Mouse (Mus musculus) stomach, postnatal 0 days (tissue): ENCODE data around the gene Abhd17b.
"Not testable (repeated sequence)": the region's sequence is repeated elsewhere in the genome, so short reads cannot be mapped to it uniquely, and the experiment has no call there.

ENCODE experiments used
- CTCF ChIP-seq: IDR thresholded peaks from 2 replicates; pipeline ENCODE4 v1.5.1; 2016; ENCODE audit warnings: antibody characterized with exemption, low read depth, mild to moderate bottlenecking, moderate library complexity
- EP300 ChIP-seq: optimal IDR thresholded peaks from 2 replicates; pipeline ENCODE3; 2016; ENCODE audit warnings: antibody characterized with exemption

DNA sequence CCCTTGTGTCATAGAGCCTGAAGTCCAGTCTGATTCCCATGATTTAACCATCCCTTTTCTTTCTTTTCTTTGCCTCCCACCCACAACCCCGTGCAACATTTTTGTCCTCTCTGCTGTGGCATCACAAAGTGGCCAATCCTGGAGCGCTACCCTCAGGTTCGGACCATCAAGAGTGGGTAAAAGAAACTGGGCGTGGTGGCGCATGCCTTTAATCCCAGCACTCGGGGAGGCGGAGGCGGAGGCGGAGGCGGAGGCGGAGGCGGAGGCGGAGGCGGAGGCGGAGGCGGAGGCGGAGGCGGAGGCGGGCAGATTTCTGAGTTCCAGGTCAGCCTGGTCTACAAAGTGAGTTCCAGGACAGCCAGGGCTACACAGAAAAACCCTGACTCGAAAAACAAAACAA, 70.3 kb downstream of the Abhd17b start:
- not testable (repeated sequence) for TF ChIP-seq CTCF, EP300
